Mouse (Mus musculus) lung, embryonic 14.5 days (tissue): ENCODE data around the gene Naglu. TPM values are rescaled to one million over a fixed set of nuclear protein-coding genes. Genes with fewer than 3 reads are reported as not detected.

Experiments
- ATAC-seq: fragments of 200-750 bp; cut with Nextera tagmentation; 2 replicates; pipeline ENCODE4 v1.8.0; 2017; ENCODE audit warnings: mild to moderate bottlenecking, moderate TSS enrichment, moderate library complexity; ENCODE audit not compliant: insufficient read depth
- DNase-seq: peaks from one replicate; pipeline ENCODE4 v3.0.0-alpha.2; 2015
- H3K27ac ChIP-seq: fragments of 300-500 bp; sonication (generic); 2 replicates; pipeline ENCODE4 v1.5.1; 2014; ENCODE audit warnings: low read depth, mild to moderate bottlenecking, moderate library complexity
- H3K27me3 ChIP-seq: fragments of 300-500 bp; sonication (generic); 2 replicates; pipeline ENCODE4 v1.6.1; 2014; ENCODE audit warnings: low read length, control low read depth; ENCODE audit not compliant: insufficient read depth
- H3K36me3 ChIP-seq: fragments of 300-500 bp; sonication (generic); 2 replicates; pipeline ENCODE4 v1.6.1; 2014; ENCODE audit warnings: control low read depth; ENCODE audit not compliant: insufficient read depth
- H3K4me1 ChIP-seq: fragments of 300-500 bp; sonication (generic); 2 replicates; pipeline ENCODE4 v1.6.1; 2014; ENCODE audit warnings: antibody characterized with exemption, control low read depth; ENCODE audit not compliant: insufficient read depth
- H3K4me2 ChIP-seq: fragments of 300-500 bp; sonication (generic); 2 replicates; pipeline ENCODE4 v1.6.1; 2014; ENCODE audit warnings: mild to moderate bottlenecking
- H3K4me3 ChIP-seq: fragments of 300-500 bp; sonication (generic); 2 replicates; pipeline ENCODE4 v1.5.1; 2014; ENCODE audit warnings: low read depth, low read length
- H3K9ac ChIP-seq: fragments of 300-500 bp; sonication (generic); 2 replicates; pipeline ENCODE4 v1.6.1; 2014
- H3K9me3 ChIP-seq: fragments of 300-500 bp; sonication (generic); 2 replicates; pipeline ENCODE4 v1.6.1; 2016; ENCODE audit warnings: low read depth, low read length, control low read depth
- CTCF ChIP-seq: IDR thresholded peaks from 2 replicates; pipeline ENCODE4 v1.5.1; 2016; ENCODE audit warnings: antibody characterized with exemption, low read depth
- WGBS: fragments of 180-500 bp; shearing (Covaris S2); extraction: QIAGEN DNeasy Blood & Tissue Kit; methylation state at CpG from one replicate; pipeline ENCODE4 v1.1.7; 2014; 5-methylcytosine and 5-hydroxymethylcytosine counted together
- polyA plus RNA-seq: library from polyadenylated mRNA; unstranded; fragments of >200 nt; fragmentation: Nextera tagmentation; extraction: Ambion mirVana; gene quantifications from 2 replicates; pipeline ENCODE4 v1.2.1, GENCODE M21; 2014

Gene Naglu
- polyA plus RNA-seq, 1 experiment from 2014 or later = 13.2 TPM

DNA sequence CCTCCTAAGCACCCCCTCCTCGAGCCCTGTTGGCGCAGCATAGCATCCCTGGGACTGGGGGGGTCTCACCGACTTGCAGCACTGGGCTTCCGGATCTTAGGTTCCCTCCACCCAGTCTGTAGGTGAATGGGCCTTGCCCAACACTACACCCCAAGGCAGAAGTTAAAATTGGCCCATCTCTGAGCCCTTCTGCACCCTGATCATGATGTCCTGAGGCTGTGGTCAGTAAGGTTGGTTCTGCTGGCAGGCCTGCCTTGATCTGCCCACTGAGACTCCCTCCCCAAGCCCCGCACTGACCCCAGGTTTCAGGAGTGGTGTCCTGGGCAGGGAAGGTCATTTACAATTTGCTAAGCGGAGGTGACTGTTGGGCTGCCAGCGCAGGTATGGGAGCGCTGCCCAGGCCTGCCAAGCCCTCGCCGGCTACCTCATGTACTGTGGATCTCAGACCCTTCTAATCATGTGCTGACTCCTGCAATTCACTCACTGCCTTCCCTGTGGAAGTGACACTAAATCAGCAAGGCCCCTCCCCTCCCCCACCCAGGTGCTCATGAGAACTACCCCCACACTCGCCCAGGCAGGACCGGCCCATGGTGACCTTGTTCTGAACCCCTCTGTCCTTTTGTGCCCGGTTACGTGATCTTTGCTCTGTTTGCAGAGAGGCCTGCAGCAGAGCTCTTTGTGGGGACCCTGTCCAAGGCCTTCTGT lies 6.7 kb upstream of the Naglu start:
- Histone ChIP-seq H3K36me3 (peaks cover 23% of the 10 kb centered on the region), H3K4me3 (no peak overlapping the region), H3K9ac (peak overlapping the region; percentile 14; the same call in 1 of the 2 replicates), H3K9me3 (no peaks in the 10 kb centered on the region), H3K27me3 (no peaks in the 10 kb centered on the region), H3K4me2 (peak overlapping the region; percentile 32), H3K4me1 (peaks cover 41% of the 10 kb centered on the region), H3K27ac (peak overlapping the region; percentile 96)
- TF ChIP-seq CTCF = no peak
- DNase-seq (no peak), ATAC-seq (peak; percentile 4; the same call in 1 of the 2 replicates)
- WGBS = 56% methylated on average over 14 of the region's 14 CpGs

DNA sequence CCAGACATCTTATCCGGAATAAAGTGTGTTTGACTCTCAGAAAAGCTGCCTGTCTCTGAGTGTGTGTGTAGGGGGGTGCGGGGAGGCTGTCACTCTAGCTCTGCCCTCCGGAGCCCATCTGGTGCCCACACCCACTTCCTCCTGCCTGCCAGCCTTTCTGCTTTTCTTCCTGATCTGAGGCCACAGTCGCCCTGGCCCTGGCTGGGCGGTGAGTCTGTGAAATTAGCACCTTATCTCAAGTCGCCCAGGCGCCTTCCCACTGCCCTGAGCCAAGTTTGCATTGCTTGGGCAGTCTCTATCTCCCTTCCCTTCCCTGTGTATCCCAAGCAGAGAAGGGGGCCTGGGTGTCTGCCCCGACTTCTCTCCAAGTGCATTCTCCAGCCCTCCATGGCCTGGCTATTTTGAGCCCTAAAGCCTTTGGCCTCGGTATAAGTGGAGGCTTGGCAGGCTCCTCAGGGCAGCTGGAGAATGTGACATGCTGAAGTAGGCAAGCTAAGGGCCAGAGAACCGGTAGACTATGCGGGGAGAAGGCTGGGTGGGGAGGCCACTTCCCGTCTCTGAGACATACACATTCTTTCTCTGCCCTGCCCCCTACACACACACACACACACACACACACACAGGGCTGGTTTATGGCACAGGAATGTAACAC lies 6.0 kb upstream of the Naglu start:
- peak overlapping the region; percentile 96 for H3K27ac ChIP-seq
- ATAC-seq (peak; percentile 65), DNase-seq (peak; percentile 72)
- TF ChIP-seq CTCF = no peak
- 0 out of 2 replicates have a peak, but pooled peaks cover 2% of the 10 kb centered on the region for H3K27me3 ChIP-seq
- no peaks in the 10 kb centered on the region for H3K9me3 ChIP-seq
- H3K9ac ChIP-seq = peak overlapping the region; percentile 14
- WGBS = 13% methylated on average over 12 of the region's 12 CpGs
- H3K4me1 ChIP-seq = peaks cover 35% of the 10 kb centered on the region
- H3K4me3 ChIP-seq = no peak overlapping the region
- H3K36me3 ChIP-seq = peaks cover 23% of the 10 kb centered on the region
- H3K4me2 ChIP-seq = peak overlapping the region; percentile 32

DNA sequence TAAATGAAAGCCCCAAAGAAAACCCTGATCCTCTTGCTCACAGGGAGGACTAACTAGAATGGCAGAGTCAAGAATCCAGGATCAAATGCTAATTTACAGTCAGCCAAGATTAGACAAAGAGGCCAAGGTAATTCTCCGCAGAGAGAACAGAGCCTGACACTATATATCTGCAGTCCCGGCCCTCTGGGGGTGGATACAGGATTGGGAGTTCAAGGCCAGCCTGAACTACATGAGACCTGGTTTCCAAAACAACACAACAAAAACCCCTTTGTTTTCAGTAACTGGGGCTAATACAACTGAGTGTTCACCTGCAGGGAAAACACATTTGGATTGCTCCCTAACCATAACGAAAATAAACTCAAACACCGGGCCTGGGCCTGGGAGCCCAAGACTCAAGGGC lies 5.3 kb upstream of the Naglu start:
- Histone ChIP-seq H3K9me3 (no peaks in the 10 kb centered on the region), H3K4me2 (peak overlapping the region; percentile 32; the same call in 1 of the 2 replicates), H3K36me3 (peaks cover 23% of the 10 kb centered on the region), H3K27ac (peak overlapping the region; percentile 96), H3K4me1 (peaks cover 31% of the 10 kb centered on the region), H3K4me3 (no peak overlapping the region), H3K9ac (no peak overlapping the region), H3K27me3 (peaks cover 7% of the 10 kb centered on the region; the same call in 1 of the 2 replicates)
- no peak for ATAC-seq
- TF ChIP-seq CTCF = no peak
- DNase-seq = no peak
- 67% methylated on average over 4 of the region's 4 CpGs for WGBS

GRCm38 (mm10) chr11:101065002-101065401 lies 4.8 kb upstream of the Naglu start:
- H3K4me1 ChIP-seq = peaks cover 28% of the 10 kb centered on the region
- no peak for TF ChIP-seq CTCF
- no peak overlapping the region for H3K4me3 ChIP-seq
- DNase-seq = no peak
- peaks cover 20% of the 10 kb centered on the region for H3K36me3 ChIP-seq
- H3K9ac ChIP-seq = no peak overlapping the region
- peak overlapping the region; percentile 96; the same call in 1 of the 2 replicates for H3K27ac ChIP-seq
- H3K4me2 ChIP-seq = no peak overlapping the region
- H3K27me3 ChIP-seq = peaks cover 7% of the 10 kb centered on the region; the same call in 1 of the 2 replicates
- no peak for ATAC-seq
- no peaks in the 10 kb centered on the region for H3K9me3 ChIP-seq
- WGBS = 84% methylated on average over 9 of the region's 9 CpGs

DNA sequence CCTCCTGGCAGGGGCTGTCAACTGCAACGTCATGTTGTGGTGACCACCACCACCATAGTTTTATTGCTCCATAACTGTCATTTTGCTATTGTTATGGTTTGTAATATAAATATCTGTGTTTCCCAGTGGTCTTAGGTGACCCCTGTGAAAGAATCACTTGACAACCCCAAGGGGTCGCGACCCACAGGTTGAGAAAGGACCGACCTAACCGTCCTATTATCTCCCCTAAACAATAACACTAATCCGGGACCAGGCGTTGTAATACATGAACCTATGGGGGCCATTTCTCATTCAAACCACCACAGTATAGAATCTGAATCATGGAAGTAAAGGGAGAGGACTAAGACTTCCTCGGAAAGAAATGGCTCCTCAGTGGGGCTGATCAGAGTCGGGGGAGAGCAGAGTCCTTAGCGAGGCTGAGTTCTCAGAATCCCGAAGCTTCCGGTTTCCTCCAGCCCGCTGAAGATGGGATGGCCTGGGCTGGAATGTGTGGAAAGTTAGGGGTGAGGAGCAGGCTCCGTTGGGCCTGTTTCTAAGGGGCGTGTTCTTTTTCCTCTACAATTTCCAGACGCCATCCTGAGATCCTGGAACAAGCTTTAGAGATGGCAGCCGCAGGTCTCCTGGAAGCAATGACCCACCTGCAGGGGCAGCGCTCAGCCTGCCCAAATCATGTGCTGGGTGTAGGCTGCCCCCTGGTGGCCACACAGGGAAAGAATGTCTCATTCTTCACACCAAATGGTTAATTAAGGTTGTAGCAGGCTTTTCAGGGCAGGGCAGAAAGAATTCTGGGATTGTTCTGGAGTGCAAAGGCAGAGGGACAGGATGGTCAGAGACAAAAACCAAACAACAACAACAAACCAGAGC lies 3.0 kb upstream of the Naglu start:
- peaks cover 29% of the 10 kb centered on the region for H3K4me1 ChIP-seq
- 15% methylated on average over 18 of the region's 18 CpGs for WGBS
- no peak for ATAC-seq

DNA sequence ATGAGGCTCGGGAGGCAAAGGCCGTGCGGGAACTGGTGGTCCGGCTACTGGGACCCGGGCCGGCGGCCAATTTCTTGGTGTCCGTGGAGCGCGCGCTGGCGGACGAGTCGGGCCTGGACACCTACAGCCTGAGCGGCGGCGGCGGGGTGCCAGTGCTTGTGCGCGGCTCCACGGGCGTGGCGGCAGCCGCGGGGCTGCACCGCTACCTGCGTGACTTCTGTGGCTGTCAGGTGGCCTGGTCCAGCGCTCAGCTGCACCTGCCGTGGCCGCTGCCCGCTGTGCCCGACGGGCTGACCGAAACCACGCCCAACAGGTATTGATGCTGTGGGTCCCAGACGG lies 346 bp downstream of the Naglu start:
- H3K4me3 ChIP-seq = peak overlapping the region; percentile 78
- peaks cover 7% of the 10 kb centered on the region; the same call in 1 of the 2 replicates for H3K27me3 ChIP-seq
- ATAC-seq (peak; percentile 35; the same call in 1 of the 2 replicates), DNase-seq (no peak)
- H3K27ac ChIP-seq = no peak overlapping the region
- peak overlapping the region; percentile 72 for H3K9ac ChIP-seq
- peaks cover 11% of the 10 kb centered on the region; the same call in 1 of the 2 replicates for H3K4me1 ChIP-seq
- under 1% methylated on average over 36 of the region's 36 CpGs for WGBS
- no peak for TF ChIP-seq CTCF
- no peaks in the 10 kb centered on the region for H3K36me3 ChIP-seq
- no peaks in the 10 kb centered on the region for H3K9me3 ChIP-seq
- H3K4me2 ChIP-seq = peak overlapping the region; percentile 99

More for the DNA sequence above, 3.0 kb upstream of the Naglu start:
- peak overlapping the region; percentile 48 for H3K27ac ChIP-seq
- DNase-seq = peak; percentile 89
- H3K9me3 ChIP-seq = no peaks in the 10 kb centered on the region
- TF ChIP-seq CTCF = peak; percentile 99
- H3K27me3 ChIP-seq = peaks cover 7% of the 10 kb centered on the region; the same call in 1 of the 2 replicates
- H3K9ac ChIP-seq = no peak overlapping the region
- H3K36me3 ChIP-seq = peaks cover 13% of the 10 kb centered on the region; the same call in 1 of the 2 replicates
- H3K4me3 ChIP-seq = peak overlapping the region; percentile 24
- H3K4me2 ChIP-seq = peak overlapping the region; percentile 57
